ENCODE assay signal across 27 mouse cellular contexts in genomic region chr11:11495697-11496096, GRCm38 (mm10). TPM values are rescaled to one million over a fixed set of nuclear protein-coding genes. Genes with fewer than 3 reads are reported as not detected.
"Had no signal": no experiment of that assay in that cellular context is flagged by ENCODE, and none has a peak within 500 bp of the region (broad histone marks: within the 10 kb centered on the region; RNA-seq: fewer than 3 reads in every experiment).

No protein-coding gene starts in this region.

- ATAC-seq: hindbrain, embryonic 16.5 days; inflammation-experienced regulatory T-cells, adult 6 months; intestine, embryonic 15.5 days; intestine, postnatal 0 days had no signal

- H3K4me3 ChIP-seq: heart, adult 2 months; heart, embryonic 13.5 days; heart, embryonic 15.5 days; hindbrain, embryonic 10.5 days; hindbrain, embryonic 12.5 days; intestine, embryonic 15.5 days; kidney, embryonic 15.5 days; limb, embryonic 13.5 days; limb, embryonic 15.5 days had no signal

- H3K36me3 ChIP-seq: heart, embryonic 13.5 days; heart, embryonic 15.5 days; hindbrain, embryonic 10.5 days; hindbrain, embryonic 12.5 days; intestine, embryonic 15.5 days; kidney, embryonic 15.5 days; limb, embryonic 13.5 days; limb, embryonic 15.5 days had no signal

- H3K27ac ChIP-seq: heart, adult 2 months; heart, embryonic 13.5 days; heart, embryonic 15.5 days; hindbrain, embryonic 10.5 days; hindbrain, embryonic 12.5 days; hindbrain, embryonic 14.5 days; intestine, embryonic 15.5 days; kidney, embryonic 15.5 days; kidney, postnatal 0 days; limb, embryonic 13.5 days; limb, embryonic 15.5 days had no signal

- DNase-seq: gastrocnemius, postnatal 25 days; heart, adult 11 months; heart, adult 2 months; heart, postnatal 14 days; heart, postnatal 36 days; kidney, adult 18-20 months; kidney, adult 8-10 months; kidney, postnatal 14 days; kidney, postnatal 36 days; layer of hippocampus, adult 9-11 months; layer of hippocampus, postnatal 36 days; left cerebral cortex, postnatal 4 days had no signal

- H3K4me1 ChIP-seq: heart, embryonic 13.5 days; heart, embryonic 15.5 days; hindbrain, embryonic 10.5 days; hindbrain, embryonic 12.5 days; intestine, embryonic 15.5 days; kidney, embryonic 15.5 days; limb, embryonic 13.5 days; limb, embryonic 15.5 days had no signal

- H3K27me3 ChIP-seq: heart, embryonic 13.5 days; heart, embryonic 15.5 days; hindbrain, embryonic 12.5 days; intestine, embryonic 15.5 days; kidney, embryonic 15.5 days; limb, embryonic 13.5 days; limb, embryonic 15.5 days had no signal

RNA-seq across cellular contexts. Expression of gene Spata48, which starts 33.8 kb away (rescaled TPM):
- total RNA-seq: liver, adult 2 months had no signal
- polyA plus RNA-seq: large intestine, adult 2 months; liver, adult 2 months had no signal
